Mouse (Mus musculus) CH12.LX (cell line): Measurements from ENCODE around the gene Fam187a. TPM values are rescaled to one million over a fixed set of nuclear protein-coding genes. Genes with fewer than 3 reads are reported as not detected.

Experiments used
- DNase-seq: peaks from one replicate; pipeline ENCODE4 v3.0.0-alpha.2; 2013; ENCODE audit errors: extremely low read depth
- H3K27ac ChIP-seq: 2 replicates; pipeline ENCODE4 v1.5.1; 2012; ENCODE audit warnings: low read depth, mild to moderate bottlenecking, control low read depth, moderate library complexity; ENCODE audit not compliant: insufficient read depth
- H3K27me3 ChIP-seq: replicated peaks from 2 replicates; pipeline ENCODE3; 2012; ENCODE audit warnings: inconsistent platforms
- H3K36me3 ChIP-seq, 2 experiments: replicated peaks in 1 of 2; 2 replicates each; pipeline versions ENCODE3 to v1.6.1; 2012; ENCODE audit warnings: inconsistent platforms in 1 of 2, low read length in 1 of 2, mild to moderate bottlenecking in 1 of 2, mixed read lengths in 1 of 2, moderate library complexity in 1 of 2; ENCODE audit not compliant: control insufficient read depth in 1 of 2, insufficient read depth in 1 of 2
- H3K4me1 ChIP-seq, 2 experiments: 2 replicates each; pipeline ENCODE4 v1.6.1; 2012; ENCODE audit warnings: inconsistent platforms in 1 of 2, moderate library complexity in 1 of 2; ENCODE audit not compliant: insufficient read depth in 2 of 2, control insufficient read depth in 1 of 2
- H3K4me2 ChIP-seq: 2 replicates; pipeline ENCODE4 v1.6.1; 2012; ENCODE audit warnings: low read depth, mild to moderate bottlenecking, control low read depth; ENCODE audit not compliant: poor library complexity, insufficient read depth, severe bottlenecking
- H3K4me3 ChIP-seq, 3 experiments: fragments of 150-350 bp in 1 of 3; sonication (generic) in 1 of 3; replicated peaks in 1 of 3; 2 replicates each; pipeline versions ENCODE3 to v1.5.1; 2011 to 2012; ENCODE audit warnings: low read depth in 2 of 3, low read length in 2 of 3, mild to moderate bottlenecking in 2 of 3, moderate library complexity in 2 of 3, control low read depth in 1 of 3, improper control_type of control experiment in 1 of 3, inconsistent platforms in 1 of 3, mixed read lengths in 1 of 3; ENCODE audit not compliant: poor library complexity in 1 of 3
- H3K79me2 ChIP-seq: replicated peaks from 2 replicates; pipeline ENCODE4 v1.6.1; 2012; ENCODE audit warnings: mild to moderate bottlenecking, moderate library complexity; ENCODE audit not compliant: control insufficient read depth, poor library complexity, insufficient read depth, severe bottlenecking; ENCODE audit errors: extremely low read depth
- H3K9ac ChIP-seq: 2 replicates; pipeline ENCODE4 v1.6.1; 2012; ENCODE audit warnings: low read depth, mild to moderate bottlenecking, control low read depth, moderate library complexity; ENCODE audit not compliant: insufficient read depth
- H3K9me3 ChIP-seq: replicated peaks from 2 replicates; pipeline ENCODE3; 2012; ENCODE audit warnings: low read length, inconsistent platforms, mixed read lengths
- BHLHE40 ChIP-seq: IDR thresholded peaks from 2 replicates; pipeline ENCODE4 v1.6.1; 2011; ENCODE audit warnings: mild to moderate bottlenecking, low read depth, low read length, improper control_type of control experiment
- CHD1 ChIP-seq: IDR thresholded peaks from 2 replicates; pipeline ENCODE4 v1.6.1; 2012; ENCODE audit warnings: low read depth, low read length, improper control_type of control experiment, inconsistent platforms
- CTCF ChIP-seq, 2 experiments: IDR thresholded peaks in 1 of 2; conservative IDR thresholded peaks in 1 of 2; 2 replicates each; pipeline ENCODE4 v1.5.1; 2011 to 2012; ENCODE audit warnings: low read depth in 2 of 2, low read length in 2 of 2, improper control_type of control experiment in 1 of 2, inconsistent platforms in 1 of 2, mild to moderate bottlenecking in 1 of 2, moderate library complexity in 1 of 2
- E2F4 ChIP-seq: IDR thresholded peaks from 2 replicates; pipeline ENCODE4 v1.6.1; 2011; ENCODE audit warnings: low read depth, low read length, improper control_type of control experiment; ENCODE audit not compliant: insufficient replicate concordance
- ETS1 ChIP-seq: conservative IDR thresholded peaks from 2 replicates; pipeline ENCODE4 v1.6.1; 2012; ENCODE audit warnings: low read depth, mild to moderate bottlenecking, inconsistent platforms, low read length, improper control_type of control experiment, moderate library complexity
- HCFC1 ChIP-seq: IDR thresholded peaks from 2 replicates; pipeline ENCODE4 v1.6.1; 2012; ENCODE audit warnings: low read depth, mild to moderate bottlenecking, inconsistent platforms, low read length, improper control_type of control experiment
- IRF4 ChIP-seq: IDR thresholded peaks from 2 replicates; pipeline ENCODE4 v1.6.1; 2014; ENCODE audit warnings: low read depth, mild to moderate bottlenecking, inconsistent platforms, low read length, improper control_type of control experiment
- JUN ChIP-seq: IDR thresholded peaks from 2 replicates; pipeline ENCODE4 v1.6.1; 2011; ENCODE audit warnings: low read depth, mild to moderate bottlenecking, low read length, improper control_type of control experiment, moderate library complexity; ENCODE audit not compliant: insufficient read depth
- JUND ChIP-seq: conservative IDR thresholded peaks from 2 replicates; pipeline ENCODE4 v1.6.1; 2011; ENCODE audit warnings: low read depth, low read length, improper control_type of control experiment
- KAT2A ChIP-seq: IDR thresholded peaks from 2 replicates; pipeline ENCODE4 v1.6.1; 2012; ENCODE audit warnings: low read length, improper control_type of control experiment, inconsistent platforms; ENCODE audit not compliant: insufficient replicate concordance
- MAFK ChIP-seq: IDR thresholded peaks from 2 replicates; pipeline ENCODE4 v1.6.1; 2011; ENCODE audit warnings: low read length, improper control_type of control experiment; ENCODE audit not compliant: insufficient replicate concordance
- MAZ ChIP-seq: IDR thresholded peaks from 2 replicates; pipeline ENCODE4 v1.6.1; 2012; ENCODE audit warnings: low read depth, mild to moderate bottlenecking, inconsistent platforms, low read length, improper control_type of control experiment, moderate library complexity
- MEF2A ChIP-seq: IDR thresholded peaks from 2 replicates; pipeline ENCODE4 v1.6.1; 2014; ENCODE audit warnings: low read depth, mild to moderate bottlenecking, inconsistent platforms, low read length, improper control_type of control experiment, borderline replicate concordance
- POLR2AphosphoS2 ChIP-seq: IDR thresholded peaks from 2 replicates; pipeline ENCODE4 v1.6.1; 2011; ENCODE audit warnings: low read depth, low read length, improper control_type of control experiment
- RAD21 ChIP-seq: IDR thresholded peaks from 2 replicates; pipeline ENCODE4 v1.6.1; 2011; ENCODE audit warnings: low read depth, mild to moderate bottlenecking, low read length, improper control_type of control experiment, moderate library complexity
- RCOR1 ChIP-seq: conservative IDR thresholded peaks from 2 replicates; pipeline ENCODE4 v1.6.1; 2012; ENCODE audit warnings: low read depth, mild to moderate bottlenecking, inconsistent platforms, low read length, improper control_type of control experiment
- SMC3 ChIP-seq: IDR thresholded peaks from 2 replicates; pipeline ENCODE4 v1.6.1; 2011; ENCODE audit warnings: low read depth, low read length, improper control_type of control experiment
- TBP ChIP-seq: conservative IDR thresholded peaks from 2 replicates; pipeline ENCODE4 v1.6.1; 2011; ENCODE audit warnings: low read depth, low read length, improper control_type of control experiment
- UBTF ChIP-seq: IDR thresholded peaks from 2 replicates; pipeline ENCODE4 v1.6.1; 2012; ENCODE audit warnings: low read depth, mild to moderate bottlenecking, inconsistent platforms, low read length, improper control_type of control experiment, moderate library complexity
- USF2 ChIP-seq: conservative IDR thresholded peaks from 2 replicates; pipeline ENCODE4 v1.6.1; 2011; ENCODE audit warnings: low read depth, low read length, improper control_type of control experiment
- ZC3H11A ChIP-seq: IDR thresholded peaks from 2 replicates; pipeline ENCODE4 v1.6.1; 2012; ENCODE audit warnings: low read depth, mild to moderate bottlenecking, inconsistent platforms, low read length, improper control_type of control experiment
- ZMIZ1 ChIP-seq: IDR thresholded peaks from 2 replicates; pipeline ENCODE4 v1.6.1; 2012; ENCODE audit warnings: low read depth, mild to moderate bottlenecking, inconsistent platforms, low read length, improper control_type of control experiment
- ZNF384 ChIP-seq: IDR thresholded peaks from 2 replicates; pipeline ENCODE4 v1.6.1; 2012; ENCODE audit warnings: low read depth, low read length, improper control_type of control experiment, inconsistent platforms
- dilution Hi-C: fragments of 300-500 bp; cut with MboI; formaldehyde crosslinking; loops from 2 replicates; pipeline ENCODE4 v1.14.3; 2020; ENCODE audit warnings: low sequenced_read_pairs; ENCODE audit not compliant: extremely low pct_unique_long_range_greater_than_20kb, extremely low pct_ligation_motif_present
- in situ Hi-C: fragments of 300-500 bp; cut with MboI; formaldehyde crosslinking; loops from 3 replicates; pipeline ENCODE4 v1.14.3; 2019; ENCODE audit warnings: low sequenced_read_pairs, low pct_ligation_motif_present, low pct_unique_long_range_greater_than_20kb, mixed read lengths
- polyA plus RNA-seq: library from polyadenylated mRNA; unstranded; fragments of >175 nt; gene quantifications from 2 replicates; pipeline ENCODE4 v1.2.1, GENCODE M21; 2012; ENCODE audit warnings: low read depth; ENCODE audit not compliant: insufficient read length
- total RNA-seq, 2 experiments: library from RNA; depleted of rRNA; stranded (reverse); fragments of 300-350 nt in 1 of 2; fragments of >200 nt in 1 of 2; gene quantifications; 2 replicates each; pipeline ENCODE4 v1.2.3; 2012 to 2014

Fam187a gene
- total and polyA plus RNA-seq, 3 experiments, result not detected

GRCm38 (mm10) chr11:102845926-102846325 lies 39.0 kb upstream of the Fam187a start:
- TF ChIP-seq RAD21, result no peak
- no peak overlapping the region for H3K27ac ChIP-seq
- no peaks in the 10 kb centered on the region for H3K79me2 ChIP-seq
- DNase-seq, result no peak
- dilution Hi-C loops (no loop called here), in situ Hi-C loops (no loop called here)
- no peaks in the 10 kb centered on the region for H3K4me1 ChIP-seq
- H3K4me2 ChIP-seq, result no peak overlapping the region
- no peaks in the 10 kb centered on the region for H3K9me3 ChIP-seq
- H3K36me3 ChIP-seq, result peaks cover 95 to 100% of the 10 kb centered on the region in 2 experiments
- no peak overlapping the region for H3K9ac ChIP-seq
- H3K4me3 ChIP-seq, result no peak overlapping the region
- H3K27me3 ChIP-seq, result no peaks in the 10 kb centered on the region

- in situ Hi-C loops (no loop called here), dilution Hi-C loops (no loop called here)
- peak; percentile 48 for DNase-seq
Observed at GRCm38 (mm10) chr11:102851883-102852282, 33.1 kb upstream of the Fam187a start.

GRCm38 (mm10) chr11:102853760-102854159 lies 31.2 kb upstream of the Fam187a start:
- no peaks in the 10 kb centered on the region for H3K4me1 ChIP-seq
- peak; percentile 53 for TF ChIP-seq RAD21
- peak; percentile 50 to 68 for TF ChIP-seq CTCF (conservative IDR thresholded peaks at IDR 0.05 in 1 of 2, IDR thresholded peaks at IDR 0.05 in 1 of 2; ENCODE audit: low read depth in 2 of 2, low read length in 2 of 2)
- peak; percentile 26; the same call in 1 of the 2 replicates for TF ChIP-seq SMC3
- no peak for TF ChIP-seq TBP
- TF ChIP-seq ETS1, result no peak
- no peak overlapping the region for H3K4me3 ChIP-seq
- peaks cover 85 to 97% of the 10 kb centered on the region in 2 experiments for H3K36me3 ChIP-seq
- dilution Hi-C loops, result no loop called here
- in situ Hi-C loops, result no loop called here
- H3K27me3 ChIP-seq, result no peaks in the 10 kb centered on the region
- no peak overlapping the region for H3K9ac ChIP-seq
- peak; percentile 15 for DNase-seq
- no peak overlapping the region for H3K27ac ChIP-seq
- H3K9me3 ChIP-seq, result no peaks in the 10 kb centered on the region
- H3K4me2 ChIP-seq, result no peak overlapping the region
- H3K79me2 ChIP-seq, result no peaks in the 10 kb centered on the region

More at GRCm38 (mm10) chr11:102851883-102852282, 33.1 kb upstream of the Fam187a start:
- no peak overlapping the region for H3K4me3 ChIP-seq
- no peak overlapping the region for H3K4me2 ChIP-seq
- peaks cover 86 to 98% of the 10 kb centered on the region in 2 experiments for H3K36me3 ChIP-seq
- H3K27me3 ChIP-seq, result no peaks in the 10 kb centered on the region
- TF ChIP-seq HCFC1 (no peak), SMC3 (peak; percentile 80), MAZ (no peak), MEF2A (no peak), JUN (no peak), KAT2A (no peak), IRF4 (no peak), CTCF (conservative IDR thresholded peaks at IDR 0.05 in 1 of 2, IDR thresholded peaks at IDR 0.05 in 1 of 2; ENCODE audit: low read depth in 2 of 2, low read length in 2 of 2) (peak; percentile 61 to 73; a peak in 3 of 4 replicates), ZNF384 (no peak), CHD1 (no peak), JUND (no peak), UBTF (no peak), BHLHE40 (no peak), ZC3H11A (no peak), ETS1 (no peak), POLR2AphosphoS2 (no peak), ZMIZ1 (no peak), E2F4 (no peak), RCOR1 (no peak), TBP (no peak), RAD21 (peak; percentile 26), USF2 (no peak), MAFK (no peak)
- no peaks in the 10 kb centered on the region for H3K4me1 ChIP-seq
- H3K27ac ChIP-seq, result no peak overlapping the region
- no peaks in the 10 kb centered on the region for H3K9me3 ChIP-seq
- H3K79me2 ChIP-seq, result no peaks in the 10 kb centered on the region
- H3K9ac ChIP-seq, result no peak overlapping the region
